7 mouse cellular contexts compared by ENCODE assay signal in genomic region chr12:67221329-67222220, GRCm38 (mm10). TPM values are rescaled to one million over a fixed set of nuclear protein-coding genes. Genes with fewer than 3 reads are reported as not detected.
DNase-seq lines count a peak whose midpoint lies in the region; ATAC-seq lines count a peak whose summit lies in the region.

No protein-coding gene starts in this region.

- no peaks in the 10 kb centered on the region; the same call in 1 of the 2 replicates for H3K4me1 ChIP-seq in embryonic facial prominence, embryonic 11.5 days (ENCODE audit: control insufficient read depth, insufficient read depth, low read length)
- peaks cover 22% of the 10 kb centered on the region for H3K4me1 ChIP-seq in midbrain, embryonic 15.5 days

- DNase-seq in Muller cell, postnatal 12 days (ENCODE audit: inconsistent ontology term), result peak; percentile 80
- peak; percentile 15 for DNase-seq in adrenal gland, adult 2 months
- peak; percentile 59 for DNase-seq in embryonic facial prominence, embryonic 11.5 days (ENCODE audit: low spot score)
- DNase-seq in heart, postnatal 14 days, result peak; percentile 9 to 10
- peak; percentile 58 to 71 for DNase-seq in left cerebral cortex, adult 18-20 months (ENCODE audit: low spot score in 2 of 2)
- DNase-seq in yolk sac, embryonic 10.5 days (ENCODE audit: low spot score), result peak; percentile 7

- intact Hi-C loops in heart, postnatal 14 days (cut with DNase I), result no loop called here

- H3K4me2 ChIP-seq in embryonic facial prominence, embryonic 11.5 days (ENCODE audit: low read depth, low read length), result peak overlapping the region; percentile 99
- H3K4me2 ChIP-seq in midbrain, embryonic 15.5 days, result peak overlapping the region; percentile 86

- no peaks in the 10 kb centered on the region for H3K36me3 ChIP-seq in embryonic facial prominence, embryonic 11.5 days (replicated peaks; ENCODE audit: control insufficient read depth, insufficient read depth, low read depth, low read length)
- no peaks in the 10 kb centered on the region for H3K36me3 ChIP-seq in midbrain, embryonic 15.5 days (replicated peaks)

- H3K9ac ChIP-seq in embryonic facial prominence, embryonic 11.5 days (replicated peaks; ENCODE audit: low read length), result peak overlapping the region; percentile 68
- peak overlapping the region; percentile 94 for H3K9ac ChIP-seq in midbrain, embryonic 15.5 days

- under 1% methylated on average over 75 of the region's 78 CpGs for WGBS in embryonic facial prominence, embryonic 11.5 days
- WGBS in midbrain, embryonic 15.5 days, result under 1% methylated on average over 78 of the region's 78 CpGs

- H3K27me3 ChIP-seq in embryonic facial prominence, embryonic 11.5 days (ENCODE audit: control insufficient read depth, insufficient read depth, low read length), result peaks cover 6% of the 10 kb centered on the region
- H3K27me3 ChIP-seq in midbrain, embryonic 15.5 days (replicated peaks), result no peaks in the 10 kb centered on the region

- no peak overlapping the region for H3K27ac ChIP-seq in embryonic facial prominence, embryonic 11.5 days (replicated peaks; ENCODE audit: low read depth, low read length)
- peak overlapping the region; percentile 94 for H3K27ac ChIP-seq in midbrain, embryonic 15.5 days

- no peaks in the 10 kb centered on the region for H3K9me3 ChIP-seq in embryonic facial prominence, embryonic 11.5 days (replicated peaks; ENCODE audit: control insufficient read depth, low read length)
- H3K9me3 ChIP-seq in midbrain, embryonic 15.5 days, result no peaks in the 10 kb centered on the region

- peak overlapping the region; percentile 65 for H3K4me3 ChIP-seq in embryonic facial prominence, embryonic 11.5 days (ENCODE audit: low read depth, low read length)
- peak overlapping the region; percentile 98 for H3K4me3 ChIP-seq in midbrain, embryonic 15.5 days

- ATAC-seq in embryonic facial prominence, embryonic 11.5 days (replicated peaks; ENCODE audit: insufficient number of reproducible peaks, low FRiP score, low TSS enrichment, low read depth), result peak; percentile 71
- ATAC-seq in midbrain, embryonic 15.5 days (replicated peaks), result peak; percentile 83

RNA-seq across cellular contexts. Expression of gene Mdga2, which starts 0.8 kb away (rescaled TPM):
- 1 to 10 TPM; 1.6 to 3.0 TPM for total RNA-seq in adrenal gland, adult 2 months (2021)
- polyA plus RNA-seq in adrenal gland, adult 2 months (2012; rRNA removed), result 1.5 and 1.8 TPM in 2 replicates
- polyA plus RNA-seq in embryonic facial prominence, embryonic 11.5 days (2014; fragmentation: Nextera tagmentation; extraction: Ambion mirVana), result 1.6 and 2.0 TPM in 2 replicates
- total RNA-seq in heart, postnatal 14 days (2021), result under 1 TPM; 0.55 to 0.98 TPM
- 10 to 100 TPM; 43.6 to 47.4 TPM for total RNA-seq in left cerebral cortex, adult 18-20 months (2021)
- 39.2 and 41.2 TPM in 2 replicates for polyA plus RNA-seq in midbrain, embryonic 15.5 days (2015; fragmentation: Nextera tagmentation; extraction: Ambion mirVana)

Comparison
In these comparisons a context has a peak if more than half of its experiments do, and no peak if none do; other contexts are left out.
1. DNase-seq: peak in every context shown above with its lines; median percentile 80 in Muller cell, postnatal 12 days; 64 in left cerebral cortex, adult 18-20 months; 59 in embryonic facial prominence, embryonic 11.5 days; 15 in adrenal gland, adult 2 months; 10 in heart, postnatal 14 days; 7 in yolk sac, embryonic 10.5 days.
2. RNA of gene Mdga2, which starts 0.8 kb away (total RNA-seq): 43.6 to 47.4 TPM in left cerebral cortex, adult 18-20 months; 1.6 to 3.0 TPM in adrenal gland, adult 2 months and 0.55 to 0.98 TPM in heart, postnatal 14 days; every median in the first group is over 10 times any median in the second.